Mouse (Mus musculus): ENCODE measurements at regions not wholly inside any gene's neighbourhood (a gene's known extent, or its start where the extent isn't known, plus 50 kb on each side); places are given as distances from the start of the nearest gene placed in this dataset.

DNA sequence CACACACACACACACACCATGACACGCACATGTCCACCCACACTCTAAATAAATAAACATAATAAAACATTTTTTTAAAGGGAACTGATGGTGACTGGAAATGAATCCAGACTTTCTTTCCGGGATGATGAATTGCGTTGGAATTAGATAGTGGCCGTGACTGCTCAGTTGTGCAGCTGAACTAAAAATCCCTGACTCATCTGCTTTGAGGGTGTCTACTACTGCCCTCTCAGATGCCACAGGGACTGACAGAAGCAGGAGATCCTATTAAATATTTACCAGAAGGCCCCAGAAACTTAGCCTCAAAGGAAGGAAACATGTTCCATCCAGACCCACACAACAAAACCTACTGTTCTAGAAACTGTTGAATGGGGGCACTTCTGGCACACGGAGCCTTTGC is 65.7 kb downstream of the Polr2m start:
- no peak for DNase-seq (ENCODE audit: extremely low spot score, low read depth, low spot score)

DNA sequence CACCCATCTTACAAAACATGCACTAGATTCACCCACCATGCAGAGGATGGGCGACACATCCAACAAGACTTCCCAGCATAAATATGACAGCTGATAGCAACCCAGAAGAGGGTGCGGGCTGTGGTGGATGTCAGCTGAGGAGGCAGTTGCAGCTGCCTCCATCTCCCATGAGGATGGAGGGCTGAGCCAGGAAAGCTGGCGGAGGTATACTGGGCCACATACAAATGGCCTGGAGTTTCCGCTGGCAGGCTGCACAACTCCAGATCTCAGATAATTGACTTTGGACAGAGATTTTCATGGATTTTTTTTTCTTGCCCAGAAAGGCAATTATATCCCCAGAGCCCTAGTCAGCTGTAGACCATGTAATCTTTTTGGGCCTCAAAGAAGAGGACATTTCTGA is 67.2 kb downstream of the Polr2m start:
- no peak for DNase-seq (ENCODE audit: extremely low spot score, low read depth, low spot score)

DNA sequence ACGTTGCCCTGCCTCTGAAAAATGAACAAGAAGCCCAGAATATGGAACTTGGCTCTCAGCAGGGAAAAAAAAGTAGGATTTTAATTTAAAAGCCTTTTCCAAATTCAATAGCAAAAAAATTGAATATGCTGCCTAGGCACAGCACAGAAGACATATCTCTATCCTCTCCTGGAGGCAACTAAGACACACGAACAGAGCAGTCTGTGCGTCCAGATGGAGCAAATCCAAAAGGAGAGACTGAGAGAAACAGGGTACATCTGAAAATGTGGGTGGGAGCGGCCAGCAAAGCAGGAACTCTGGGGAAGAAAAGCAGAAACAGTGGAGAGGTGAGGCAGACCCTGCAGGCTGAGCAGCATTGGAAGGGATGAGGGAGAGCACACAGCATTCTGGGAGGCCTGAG is 68.5 kb downstream of the Polr2m start:
- no peak for DNase-seq (ENCODE audit: extremely low spot score, low read depth, low spot score)

DNA sequence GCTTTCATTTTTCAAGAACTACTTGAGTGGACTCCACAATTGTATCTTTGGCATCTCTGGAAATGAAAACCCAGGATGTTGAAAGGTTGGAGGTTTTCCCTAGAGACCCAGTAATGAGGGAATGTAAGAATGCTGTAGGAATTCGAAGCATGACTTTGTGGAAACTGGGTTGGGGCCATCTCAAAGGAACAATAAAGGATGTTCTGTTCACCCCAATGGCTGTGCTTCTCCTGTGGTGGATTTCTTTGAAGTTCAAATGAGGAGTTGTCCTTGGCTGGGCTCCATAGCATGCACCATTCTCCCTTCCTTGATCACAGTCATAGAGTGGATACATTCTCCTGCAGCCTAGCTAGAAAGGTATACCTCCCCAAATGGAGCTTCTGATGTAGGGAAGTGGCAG is 74.6 kb downstream of the Polr2m start:
- DNase-seq (ENCODE audit: extremely low spot score, low read depth, low spot score): no peak

DNA sequence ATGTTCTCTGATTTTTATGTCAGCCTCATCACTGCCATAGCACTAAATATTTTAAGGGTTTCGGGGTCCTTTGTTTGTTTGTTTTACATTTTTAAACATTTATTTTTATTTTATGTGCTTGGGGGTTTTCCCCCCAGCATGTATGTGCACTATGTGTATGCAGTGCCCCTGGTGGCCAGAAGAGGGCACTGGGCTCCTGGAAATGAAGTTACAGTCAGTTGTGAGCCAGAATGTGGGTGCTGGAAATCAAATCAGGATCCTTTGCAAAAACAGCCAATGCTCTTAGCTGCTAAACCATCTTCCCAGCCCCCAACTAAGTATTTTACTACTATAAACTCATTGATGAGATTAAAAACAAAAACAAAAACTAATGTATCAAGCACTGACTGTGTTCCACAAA is 75.8 kb downstream of the Polr2m start:
- DNase-seq (ENCODE audit: extremely low spot score, low read depth, low spot score): no peak

DNA sequence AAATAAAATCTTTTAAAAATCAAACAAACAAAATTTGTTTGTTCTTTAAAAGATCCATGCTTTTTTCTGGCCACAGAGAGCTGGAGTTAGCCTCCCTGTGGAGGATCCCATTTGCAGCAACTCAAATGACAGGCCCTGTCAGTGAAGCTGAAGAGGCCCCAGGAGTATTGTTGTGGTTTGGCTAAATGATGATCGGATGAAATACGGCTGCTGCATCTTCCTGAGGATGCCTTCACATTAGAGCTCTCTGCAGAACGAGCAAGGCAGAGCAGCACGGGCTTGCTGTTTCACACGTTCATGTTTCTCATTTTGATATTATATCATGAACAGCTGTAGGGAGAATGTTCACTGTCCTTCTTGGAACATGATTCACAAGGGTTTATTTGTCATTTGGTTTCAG is 76.8 kb downstream of the Polr2m start:
- DNase-seq (ENCODE audit: extremely low spot score, low read depth, low spot score): no peak

DNA sequence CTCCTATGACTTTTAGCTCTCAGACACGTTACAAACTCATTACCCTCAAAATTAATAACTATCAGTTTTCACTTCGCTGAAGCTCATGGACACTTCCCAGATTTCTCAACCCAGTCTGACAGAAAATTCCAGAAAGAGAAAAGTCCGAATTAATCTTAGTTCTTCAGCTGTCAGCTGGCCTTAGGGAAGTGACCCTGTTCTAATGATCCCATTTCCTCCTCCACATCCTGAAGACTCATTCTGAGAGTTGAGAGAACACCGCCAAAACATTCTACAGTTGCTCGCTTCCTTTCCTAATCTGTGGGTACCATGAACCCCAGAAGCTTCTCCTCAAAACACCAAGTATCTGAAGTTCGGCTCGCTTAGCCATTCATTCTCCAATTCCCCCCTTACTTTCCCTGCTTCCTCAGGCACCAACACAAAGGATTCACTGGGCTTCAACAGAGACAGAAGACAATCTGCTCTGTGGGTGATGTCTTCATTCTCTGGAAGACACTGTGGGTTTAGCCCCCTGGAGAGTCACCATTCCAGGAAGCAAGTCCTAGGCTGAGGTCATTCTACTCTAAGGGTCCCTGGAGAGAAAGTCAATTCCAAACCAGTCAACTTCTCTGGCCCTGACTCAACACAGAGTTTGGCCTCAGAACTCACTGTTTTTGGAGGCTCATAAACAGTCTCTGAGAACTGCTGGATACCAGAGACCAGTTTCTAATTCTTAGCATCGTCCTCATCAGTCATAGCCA is 81.2 kb downstream of the Polr2m start:
- no peak for DNase-seq (ENCODE audit: extremely low spot score, low read depth, low spot score)

DNA sequence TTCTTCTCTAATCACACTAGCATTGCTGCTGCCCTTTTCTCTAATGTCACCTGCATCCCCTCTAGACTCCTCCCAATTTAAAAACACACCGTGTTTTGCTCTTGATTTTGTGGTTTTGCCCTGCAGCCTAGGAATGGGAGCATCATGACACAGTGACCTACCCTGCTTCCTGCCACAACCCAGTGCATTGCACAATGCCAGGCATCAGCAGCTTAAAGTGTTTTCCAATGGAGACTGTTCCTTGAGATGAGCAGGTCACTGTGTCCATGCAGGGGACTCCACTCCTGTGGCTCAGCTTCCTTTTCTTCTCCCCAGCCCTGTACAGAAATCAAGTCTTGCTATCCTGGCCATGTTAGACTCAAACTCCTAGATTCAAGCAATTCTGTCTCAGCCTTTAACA is 84.1 kb downstream of the Polr2m start:
- DNase-seq (ENCODE audit: extremely low spot score, low read depth, low spot score): no peak

DNA sequence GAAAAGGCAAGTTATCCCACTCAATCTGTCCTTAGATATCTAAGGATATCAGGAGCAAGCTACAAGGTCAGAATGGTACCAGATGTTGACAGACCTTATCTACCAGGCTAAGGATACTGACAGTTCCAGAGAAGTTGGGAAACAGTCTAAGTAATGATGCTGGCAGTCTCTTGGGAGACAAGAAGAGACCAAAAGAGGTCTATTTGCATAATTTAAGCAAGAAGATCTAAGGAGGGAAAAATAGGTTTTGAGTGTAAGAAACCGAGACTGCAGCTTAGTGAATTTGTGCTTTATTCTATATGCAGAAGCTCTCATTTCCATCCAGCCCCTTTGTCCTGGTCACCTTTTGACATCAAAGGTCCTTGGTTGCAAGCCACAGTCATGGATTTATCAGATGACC is 86.4 kb downstream of the Polr2m start:
- DNase-seq (ENCODE audit: extremely low spot score, low read depth, low spot score): no peak

DNA sequence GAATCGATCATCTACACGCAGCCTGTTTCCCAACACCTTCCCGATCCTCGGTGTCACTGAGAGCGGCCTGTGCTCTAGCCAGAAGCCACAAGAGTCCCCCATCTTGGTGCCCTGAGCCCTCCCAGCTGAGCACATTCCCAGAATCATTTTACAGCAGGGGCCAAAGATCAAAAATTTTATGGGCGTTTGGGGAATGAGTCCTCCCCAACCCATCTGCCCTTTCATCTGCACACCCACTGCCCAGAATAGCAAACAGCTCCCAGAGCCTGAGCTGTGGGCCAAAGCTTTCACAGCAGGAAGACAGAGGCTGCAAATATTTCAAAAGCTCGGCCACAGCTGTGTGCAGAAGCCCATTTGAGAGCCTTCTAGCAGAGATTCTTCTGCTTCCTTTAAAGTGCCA is 89.0 kb downstream of the Polr2m start:
- no peak for DNase-seq (ENCODE audit: extremely low spot score, low read depth, low spot score)

DNA sequence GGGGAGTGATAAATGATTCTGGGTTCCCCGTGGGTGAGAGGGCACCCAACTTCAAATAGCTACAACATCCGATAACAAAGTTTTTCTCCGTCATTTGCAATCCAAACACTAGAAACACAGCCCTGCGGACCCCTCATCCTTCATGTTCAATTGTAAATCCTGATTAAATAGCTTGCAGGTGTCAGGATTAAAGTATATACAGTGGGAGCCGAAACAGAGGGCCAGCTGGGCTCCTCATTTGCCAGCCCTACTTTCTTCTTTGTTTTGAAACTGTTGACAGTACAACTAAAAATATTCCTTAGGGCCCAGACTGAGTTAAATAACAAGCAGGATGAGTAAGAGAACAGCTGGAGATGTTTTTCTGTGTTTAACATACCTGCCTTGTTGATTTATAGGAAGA is 95.5 kb downstream of the Polr2m start:
- DNase-seq (ENCODE audit: extremely low spot score, low read depth, low spot score): no peak

DNA sequence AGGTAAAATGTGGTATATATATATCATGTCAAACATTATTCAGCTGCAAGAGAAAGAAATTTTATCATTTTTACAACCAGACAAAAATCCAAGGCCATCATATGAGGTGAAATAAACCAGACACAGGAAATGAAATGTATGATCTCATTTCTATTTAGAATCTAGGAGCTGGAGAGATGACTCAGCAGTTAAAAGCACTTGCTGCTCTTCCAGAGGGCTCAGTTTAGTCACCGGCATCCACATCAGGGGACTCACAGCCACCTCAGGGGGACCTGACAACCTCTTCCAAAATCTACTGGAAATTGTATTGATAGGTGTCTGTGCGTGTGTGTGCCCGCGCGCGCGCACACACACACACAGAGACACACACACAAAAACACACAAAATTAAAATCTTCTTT is 98.3 kb downstream of the Polr2m start:
- DNase-seq (ENCODE audit: extremely low spot score, low read depth, low spot score): no peak

DNA sequence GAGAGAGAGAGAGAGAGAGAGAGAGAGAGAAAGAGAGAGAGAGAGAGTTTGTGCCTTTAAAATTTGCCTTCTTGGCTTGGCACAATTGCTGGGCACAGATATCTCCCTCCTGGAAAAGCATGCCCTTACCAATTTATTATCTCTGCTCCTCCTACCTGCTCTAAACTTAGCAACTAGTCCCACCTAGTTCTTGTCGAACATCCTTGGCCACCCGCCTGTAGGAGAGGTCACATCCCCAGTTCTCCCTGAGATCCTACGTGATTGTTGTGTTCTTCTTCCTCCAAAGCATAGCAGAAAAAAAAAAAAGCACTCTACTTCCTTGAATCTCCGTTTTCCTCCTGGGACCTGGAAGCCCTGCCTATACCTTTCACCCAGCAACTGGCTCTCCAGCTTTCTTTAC is 101.8 kb downstream of the Polr2m start:
- no peak for DNase-seq (ENCODE audit: extremely low spot score, low read depth, low spot score)

DNA sequence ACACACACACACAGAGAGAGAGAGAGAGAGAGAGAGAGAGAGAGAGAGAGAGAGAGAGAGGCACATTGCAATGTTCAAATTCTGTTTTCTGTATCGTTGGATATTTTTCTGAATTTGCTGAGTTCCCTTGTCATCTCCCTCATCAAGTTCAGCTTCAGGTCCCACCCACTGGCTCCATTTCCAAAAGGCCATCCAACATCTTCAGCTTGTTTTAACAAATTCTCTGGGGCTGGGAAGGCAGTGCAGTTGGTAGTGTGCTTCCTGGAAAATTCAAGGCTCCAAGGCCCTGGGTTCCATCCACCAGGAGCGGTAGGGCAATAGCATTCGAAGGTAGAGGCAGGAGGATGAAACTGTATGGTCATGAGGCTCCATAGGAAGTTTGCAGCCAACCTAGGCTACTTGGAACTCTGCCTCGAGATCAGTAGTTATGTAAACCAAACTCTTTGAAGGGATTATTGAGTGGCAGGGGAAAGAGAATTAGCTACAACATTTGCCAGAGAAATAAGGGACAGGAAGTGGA is 105.9 kb downstream of the Polr2m start:
- DNase-seq (ENCODE audit: extremely low spot score, low read depth, low spot score): no peak

DNA sequence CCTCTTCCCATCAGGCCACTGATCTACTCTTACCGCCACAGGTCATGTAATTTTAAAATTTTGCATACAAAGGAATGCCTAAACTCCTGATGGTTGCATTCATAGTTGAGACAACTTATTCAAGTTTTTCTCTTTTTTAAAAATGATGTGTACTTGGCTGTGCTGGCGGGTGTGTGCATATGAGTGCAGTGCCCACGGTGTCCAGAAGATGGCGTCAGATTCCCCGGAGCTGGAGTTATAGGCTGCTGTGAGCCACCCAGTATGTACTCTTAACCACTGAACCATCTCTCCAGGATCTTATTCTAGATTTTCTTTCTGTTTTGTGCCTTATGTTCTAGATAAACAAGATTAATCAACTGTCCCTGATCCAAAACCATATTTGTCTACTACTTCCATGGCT is 116.0 kb downstream of the Polr2m start:
- DNase-seq (ENCODE audit: extremely low spot score, low read depth, low spot score): no peak

DNA sequence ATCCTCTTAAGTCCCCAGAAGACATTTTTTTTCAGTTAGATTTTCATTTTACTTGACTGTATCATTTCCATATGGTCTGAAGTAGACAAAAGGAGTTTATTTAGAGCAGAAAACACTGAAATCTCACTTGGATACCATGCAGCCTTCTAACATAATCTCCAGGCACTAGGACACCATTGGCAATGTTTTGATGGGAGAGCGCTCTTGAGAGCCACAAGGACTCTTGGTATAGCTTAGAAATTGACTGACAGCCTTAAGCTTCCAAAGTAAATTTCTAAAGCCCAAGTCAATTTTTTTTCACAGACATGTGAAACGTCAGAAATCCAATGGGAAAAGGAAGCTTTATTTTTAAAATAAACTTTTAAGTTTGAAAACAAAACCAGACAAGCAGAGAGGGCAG is 116.5 kb downstream of the Polr2m start:
- DNase-seq (ENCODE audit: extremely low spot score, low read depth, low spot score): no peak

DNA sequence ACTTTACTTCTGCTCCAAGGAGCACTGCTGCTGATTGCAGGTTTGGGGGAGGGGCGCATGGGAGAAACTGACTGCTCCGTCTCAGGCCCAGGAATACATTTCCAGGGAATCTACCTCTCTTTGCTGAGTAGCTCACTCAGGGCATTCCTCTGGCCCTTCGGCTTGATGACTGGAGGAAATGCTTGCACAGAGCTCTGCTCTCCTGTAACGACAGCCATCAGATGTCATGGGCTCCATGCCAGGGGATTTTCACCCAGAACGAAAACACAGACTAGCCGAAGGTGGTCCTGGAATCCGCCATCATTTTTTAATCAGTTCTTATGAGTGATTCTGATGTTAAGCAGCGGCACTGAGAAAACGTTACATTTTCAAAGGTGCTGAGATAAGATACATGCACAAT is 119.2 kb downstream of the Polr2m start:
- no peak for DNase-seq (ENCODE audit: extremely low spot score, low read depth, low spot score)

DNA sequence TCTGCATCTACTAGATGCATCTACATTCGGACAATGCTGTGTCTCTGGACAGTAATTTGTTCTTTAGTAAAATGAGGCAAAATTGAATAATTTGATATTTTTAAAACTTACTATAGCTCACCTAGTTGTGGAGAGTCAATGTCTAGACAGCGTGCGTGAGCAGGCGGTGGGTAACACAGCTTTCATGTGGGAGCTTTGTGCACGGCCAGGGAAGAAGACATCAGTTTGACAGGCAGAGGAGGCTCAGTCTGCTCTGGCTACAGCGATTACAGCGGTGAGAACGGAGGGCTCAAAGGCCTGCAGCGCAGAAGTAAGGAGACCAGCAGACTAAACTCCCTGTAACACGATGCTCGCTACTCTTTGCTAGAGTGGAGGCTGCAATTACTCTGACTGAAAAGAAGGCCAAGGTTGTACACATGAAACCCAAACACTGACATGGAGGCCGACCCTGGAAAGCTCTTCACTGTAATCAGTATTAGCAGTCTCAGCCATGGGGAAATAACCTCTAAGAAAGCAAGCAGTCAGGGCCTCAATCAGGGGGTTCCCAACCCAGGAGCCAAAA is 120.5 kb downstream of the Polr2m start:
- DNase-seq (ENCODE audit: extremely low spot score, low read depth, low spot score): no peak

DNA sequence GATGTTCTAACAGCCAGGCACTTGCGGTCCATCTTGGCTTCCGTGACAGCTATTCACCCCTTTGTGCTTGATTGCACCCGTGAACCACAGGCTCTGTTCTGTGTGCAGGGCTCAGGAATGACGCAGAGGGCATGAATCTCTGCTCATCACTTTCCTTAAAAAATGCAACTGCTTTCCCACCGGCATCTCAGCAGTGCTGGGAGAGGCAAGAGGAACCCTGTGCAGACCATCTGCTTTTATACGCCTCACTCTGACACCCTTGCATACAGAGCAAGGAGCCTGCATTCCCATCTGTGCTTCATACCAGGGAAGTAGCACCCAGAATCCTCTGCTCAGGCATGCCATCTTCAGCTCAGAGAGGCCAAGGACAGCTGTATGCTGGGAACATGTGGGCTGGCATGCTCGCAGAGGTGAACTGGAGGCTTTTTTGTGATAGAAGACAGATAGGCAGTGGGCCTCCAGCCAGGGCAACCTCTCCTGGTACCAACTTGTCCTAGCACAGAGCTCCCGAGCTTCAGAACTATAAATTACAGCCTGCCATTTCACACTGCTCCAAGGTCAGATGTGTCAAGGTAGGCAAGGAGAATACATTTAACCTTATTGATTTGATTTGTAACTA is 121.6 kb downstream of the Polr2m start:
- DNase-seq (ENCODE audit: extremely low spot score, low read depth, low spot score): no peak

DNA sequence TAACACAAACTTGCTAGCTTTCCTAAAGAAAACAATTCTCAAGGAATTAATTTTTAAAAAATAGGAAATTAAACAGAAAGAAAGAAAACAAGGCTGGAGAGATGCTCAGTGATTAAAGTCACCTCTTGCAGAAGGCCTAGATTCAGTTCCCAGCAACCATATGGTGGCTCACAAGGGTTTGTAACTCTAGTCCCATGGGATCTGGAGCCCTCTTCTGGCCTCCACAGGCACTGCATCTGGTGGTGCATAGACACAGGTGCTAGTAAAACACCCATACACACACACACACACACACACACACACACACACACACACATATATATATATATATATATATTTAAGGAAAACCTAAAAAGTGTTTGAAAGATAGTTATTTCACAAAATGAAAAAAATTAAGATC is 123.3 kb downstream of the Polr2m start:
- no peak for DNase-seq (ENCODE audit: extremely low spot score, low read depth, low spot score)

DNA sequence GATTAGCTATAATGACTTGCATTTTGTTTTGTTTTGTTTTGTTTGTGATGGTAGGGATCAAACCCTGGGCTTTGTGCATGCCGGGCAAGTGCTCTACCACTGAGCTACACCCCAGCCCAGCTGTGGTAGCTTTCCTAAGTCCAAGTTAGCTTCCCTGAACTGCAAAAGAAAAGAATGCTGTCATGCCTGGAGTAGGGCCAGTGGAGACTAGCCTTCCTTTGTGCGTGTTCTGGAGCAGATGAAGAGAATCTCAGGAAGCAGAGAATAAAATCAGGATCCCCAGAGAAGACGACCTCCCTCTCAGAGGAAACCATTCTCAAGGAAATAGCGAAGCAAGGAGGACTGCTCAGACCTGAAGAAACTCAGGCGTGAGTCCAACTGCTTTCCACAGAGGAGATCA is 123.8 kb downstream of the Polr2m start:
- no peak for DNase-seq (ENCODE audit: extremely low spot score, low read depth, low spot score)

DNA sequence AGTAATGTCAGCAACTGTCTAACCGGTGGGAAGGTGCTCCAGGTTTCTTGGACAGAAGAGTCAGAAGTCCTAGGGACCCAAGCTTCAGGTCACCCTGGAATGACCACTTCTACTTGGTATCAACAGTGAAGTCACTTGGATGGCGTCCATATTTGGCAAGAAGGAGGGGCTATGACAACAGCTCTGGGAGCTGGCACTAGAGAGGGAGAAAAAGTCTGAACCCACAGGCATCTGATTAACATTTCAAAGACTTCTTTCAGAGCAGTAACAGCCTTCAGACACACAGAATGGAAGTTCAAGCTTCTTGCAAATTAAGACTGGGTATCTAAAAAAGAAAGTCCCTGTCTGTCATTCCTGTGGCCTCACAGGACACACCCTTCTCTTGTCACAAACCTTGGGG is 124.4 kb downstream of the Polr2m start:
- DNase-seq (ENCODE audit: extremely low spot score, low read depth, low spot score): no peak

DNA sequence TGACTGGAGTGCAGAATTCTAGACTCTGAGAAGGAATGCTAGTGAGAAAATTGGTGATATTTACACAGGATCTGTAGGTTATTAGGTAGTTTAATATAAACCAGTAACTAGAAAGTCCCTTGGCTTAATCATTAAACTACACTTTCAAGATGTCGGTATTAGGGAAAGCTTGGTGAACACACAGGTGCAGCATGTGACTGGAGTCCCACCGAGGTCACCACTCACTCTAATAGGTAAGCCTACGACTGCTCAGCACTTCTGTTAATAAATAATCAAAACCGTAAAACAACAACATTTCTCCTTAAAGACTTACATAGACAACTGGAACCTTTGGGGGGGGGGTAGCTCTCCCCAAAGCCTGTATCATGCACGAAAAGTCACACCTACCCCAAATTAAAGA is 125.1 kb downstream of the Polr2m start:
- no peak for DNase-seq (ENCODE audit: extremely low spot score, low read depth, low spot score)

Data from hindlimb bud, embryonic 11.5 days (tissue).